Mouse (Mus musculus) spleen, embryonic (tissue): ENCODE measurements at regions not wholly inside any gene's neighbourhood (a gene's known extent, or its start where the extent isn't known, plus 50 kb on each side); places are given as distances from the start of the nearest gene placed in this dataset.

Experiments used
- CTCF ChIA-PET: fragments of 350-600 bp; sonication (Branson Sonifier 250); formaldehyde crosslinking; loops from one replicate; lab custom pipeline; 2022; lab: Charles Lee

DNA sequence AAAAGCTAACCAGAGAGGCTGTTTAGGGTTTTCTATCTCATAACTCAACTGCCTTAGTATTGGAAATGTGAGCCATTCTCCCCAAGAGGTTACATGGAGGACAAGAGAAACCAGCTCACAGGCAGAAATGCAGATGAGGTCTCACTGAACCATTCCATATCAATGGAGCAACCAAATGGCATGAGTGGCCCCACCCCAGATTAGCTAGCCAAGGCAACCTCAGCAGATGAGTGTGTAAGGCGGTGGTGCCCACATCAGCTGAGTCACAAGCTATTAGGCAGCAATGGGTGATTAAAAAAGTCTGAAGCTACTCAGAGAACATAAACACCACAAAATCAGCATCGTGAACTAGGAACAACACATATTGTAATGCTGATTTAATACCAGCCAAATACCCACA, 133.2 kb downstream of the Lpin1 start:
- CTCF ChIA-PET: no interaction called here

DNA sequence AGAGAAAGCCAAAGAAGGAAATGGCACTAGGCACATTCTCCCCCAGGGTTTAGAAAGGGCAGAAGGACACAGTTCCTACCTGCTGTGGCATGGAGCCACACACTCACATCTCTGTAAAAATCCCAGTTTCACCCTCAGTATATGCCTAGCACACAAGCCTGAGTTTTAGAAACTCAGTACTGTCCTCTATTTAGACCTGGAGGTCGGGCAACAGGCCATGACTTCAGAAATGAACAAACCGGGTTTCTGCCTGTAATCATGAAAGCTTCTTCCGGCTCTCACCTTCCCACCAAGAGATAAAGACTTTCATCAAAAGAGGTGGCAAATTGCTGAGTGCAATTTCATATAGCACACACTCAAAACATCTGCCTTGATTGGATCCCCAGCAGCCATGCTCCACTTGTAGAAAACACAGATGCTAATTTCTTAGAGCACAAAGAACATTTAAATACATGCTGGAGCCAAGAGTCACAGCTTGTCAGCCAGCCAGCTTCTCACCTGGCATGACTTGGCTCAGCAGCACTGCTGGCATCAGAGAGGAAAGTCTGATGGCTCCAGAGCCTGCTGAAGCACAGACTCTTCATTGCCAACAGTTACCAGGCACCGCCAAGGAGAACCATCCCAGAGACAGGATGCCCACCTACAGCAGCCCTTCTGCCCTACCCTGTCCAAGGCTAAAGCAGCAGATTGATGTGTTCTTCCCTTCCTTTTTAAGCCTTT, 136.2 kb downstream of the Lpin1 start:
- CTCF ChIA-PET: no interaction called here

DNA sequence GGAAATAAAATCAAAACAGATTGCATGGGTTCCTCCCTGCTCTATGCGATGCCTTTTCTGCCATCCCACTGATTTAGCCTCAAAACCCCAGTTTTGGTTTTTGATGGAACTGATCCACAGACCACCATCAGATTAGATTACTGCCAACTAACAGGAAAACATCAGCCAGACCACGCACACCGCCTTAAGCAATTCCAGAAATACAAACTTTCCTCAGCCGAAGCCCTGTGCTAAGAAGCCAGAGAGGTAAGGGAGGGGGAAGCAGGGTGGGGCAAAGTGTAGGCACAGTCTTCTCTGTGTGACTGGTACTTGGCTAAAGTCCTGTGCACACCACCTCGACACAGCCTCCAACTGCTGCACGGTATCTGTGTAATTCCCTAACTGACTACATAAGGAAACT, 153.3 kb downstream of the Lpin1 start:
- CTCF ChIA-PET: no interaction called here

DNA sequence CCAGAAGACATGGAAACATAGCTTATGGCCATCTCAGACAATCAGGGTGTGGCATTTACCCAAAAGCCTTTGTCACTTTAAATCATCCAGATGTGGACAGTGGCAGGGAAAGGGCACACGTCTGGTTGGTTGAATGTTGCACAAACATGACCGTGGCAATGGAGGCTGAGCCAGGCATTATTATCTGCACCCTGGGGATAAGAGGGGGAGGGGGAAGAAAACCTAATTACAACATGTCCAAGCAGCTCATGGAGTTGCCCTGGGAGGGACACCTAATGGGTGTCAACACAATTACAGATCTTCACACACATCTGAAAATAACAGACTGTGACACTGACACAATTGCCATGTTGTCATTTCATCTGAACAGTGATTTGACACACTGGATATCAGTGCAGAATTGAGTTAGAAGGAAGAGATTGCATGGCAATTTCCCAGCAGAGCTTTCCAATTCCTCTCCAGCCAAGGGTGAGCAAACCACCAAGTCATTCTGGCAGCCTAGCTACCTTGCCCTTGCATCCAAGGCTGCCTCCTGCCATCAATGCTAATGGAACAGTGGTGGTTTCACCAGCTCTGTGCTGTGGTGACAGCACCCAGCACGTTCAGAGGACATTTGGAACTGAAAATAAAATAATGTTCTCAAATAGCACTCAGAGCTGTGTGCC, 159.9 kb downstream of the Lpin1 start:
- CTCF ChIA-PET: no interaction called here

DNA sequence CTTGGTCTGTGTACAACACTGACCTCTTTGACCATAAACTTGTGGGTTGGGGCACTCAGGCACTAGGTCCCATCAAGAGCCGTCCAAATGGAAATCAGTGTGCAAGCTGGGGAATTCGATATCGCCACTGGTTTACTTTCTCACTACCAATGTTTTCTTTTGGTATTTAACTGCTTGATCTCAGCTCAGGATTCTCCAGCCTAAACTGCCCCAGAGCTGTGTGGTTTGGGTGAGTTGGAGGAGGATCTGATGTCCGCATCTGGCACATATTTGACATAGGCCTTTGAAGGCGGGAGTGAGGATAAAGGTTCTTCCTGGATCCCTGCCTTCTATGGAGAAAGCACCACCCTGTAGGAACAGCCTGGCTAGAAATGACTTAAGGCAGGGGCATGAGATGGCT, 172.0 kb downstream of the Lpin1 start:
- CTCF ChIA-PET: no interaction called here

DNA sequence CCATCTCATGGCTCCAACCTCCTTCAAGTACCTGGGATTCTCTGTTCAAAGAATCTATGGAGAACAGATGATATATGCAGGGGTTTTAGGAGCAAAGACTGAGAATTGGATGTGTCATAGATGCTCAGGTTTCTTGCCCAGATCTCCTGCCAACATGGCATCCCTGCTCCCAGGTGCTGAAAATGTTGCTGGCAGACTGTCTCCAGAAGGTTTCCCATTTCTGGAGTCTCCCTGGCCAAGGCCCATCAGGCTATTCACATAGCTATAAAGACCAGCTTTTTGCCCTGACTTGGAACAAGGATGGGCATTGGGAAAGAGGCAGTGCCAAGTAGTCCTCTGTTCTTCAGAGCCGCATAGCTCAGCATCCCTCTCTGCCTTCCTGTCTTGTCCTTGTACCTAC, 173.8 kb downstream of the Lpin1 start:
- CTCF ChIA-PET: no interaction called here

DNA sequence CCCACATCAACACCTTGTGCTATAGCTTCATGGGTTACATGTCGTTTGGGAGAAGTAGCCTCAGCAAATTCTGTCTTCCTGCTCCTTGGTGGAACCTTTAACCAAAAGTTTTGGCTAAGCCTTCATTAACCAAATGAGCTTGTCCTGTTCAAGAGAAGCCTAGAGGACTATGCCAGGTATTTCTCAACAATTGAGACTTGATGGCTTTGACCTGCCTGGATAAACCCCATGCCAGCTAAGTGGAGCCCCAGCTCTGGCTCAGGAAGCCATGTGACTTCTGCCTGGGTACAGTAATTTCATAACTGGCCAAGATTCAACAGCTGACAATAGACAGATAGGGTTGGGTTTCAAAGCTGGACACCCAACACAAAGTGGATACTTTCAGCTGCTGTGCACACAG, 174.5 kb downstream of the Lpin1 start:
- CTCF ChIA-PET: no interaction called here

DNA sequence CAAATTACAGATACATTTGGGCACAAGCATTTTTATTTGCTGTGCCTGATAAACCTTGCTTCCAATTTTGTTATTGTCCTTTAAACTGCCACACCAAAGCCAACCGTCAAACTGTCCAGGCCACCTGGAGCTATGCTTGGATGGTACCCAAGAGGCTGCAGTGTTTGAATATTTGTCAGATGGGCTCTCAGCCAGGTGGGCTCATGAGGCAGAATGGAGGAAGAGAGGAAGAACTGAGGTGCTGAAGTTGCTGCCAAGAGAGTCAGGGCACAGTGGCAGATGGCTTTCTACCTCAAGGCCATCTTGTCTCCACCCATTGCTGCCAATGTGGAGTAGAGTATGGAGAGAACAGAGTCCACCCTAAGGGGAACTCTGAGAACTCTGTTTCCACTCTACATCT, 176.0 kb downstream of the Lpin1 start:
- CTCF ChIA-PET: interaction anchor here (0.6 kb wide), 1 partner anchor 106 kb away, joined by 3 read pairs; no protein-coding TSS in a partner anchor

DNA sequence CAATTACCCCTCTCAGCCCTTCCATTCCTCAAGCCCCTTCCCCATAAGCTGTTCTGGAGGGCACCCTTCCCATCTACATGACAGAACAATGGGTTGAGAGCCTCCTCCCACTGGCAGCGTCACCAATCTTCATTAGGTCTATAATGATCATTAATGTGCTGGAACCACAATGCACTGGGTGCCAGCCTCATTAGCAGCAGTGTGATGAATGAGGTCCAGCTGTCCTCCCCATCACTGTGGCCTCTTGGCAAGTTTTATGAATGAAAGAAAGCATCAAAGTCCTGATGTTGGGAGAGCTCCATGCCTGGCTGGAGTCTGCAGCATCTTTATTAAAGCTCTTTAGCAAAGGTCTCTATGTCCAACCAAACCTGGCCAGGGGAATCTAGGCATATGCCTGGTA, 176.5 kb downstream of the Lpin1 start:
- CTCF ChIA-PET: interaction anchor here (0.5 to 0.6 kb wide), 2 partner anchors 106 to 742 kb away, joined by 3 read pairs; no protein-coding TSS in a partner anchor

DNA sequence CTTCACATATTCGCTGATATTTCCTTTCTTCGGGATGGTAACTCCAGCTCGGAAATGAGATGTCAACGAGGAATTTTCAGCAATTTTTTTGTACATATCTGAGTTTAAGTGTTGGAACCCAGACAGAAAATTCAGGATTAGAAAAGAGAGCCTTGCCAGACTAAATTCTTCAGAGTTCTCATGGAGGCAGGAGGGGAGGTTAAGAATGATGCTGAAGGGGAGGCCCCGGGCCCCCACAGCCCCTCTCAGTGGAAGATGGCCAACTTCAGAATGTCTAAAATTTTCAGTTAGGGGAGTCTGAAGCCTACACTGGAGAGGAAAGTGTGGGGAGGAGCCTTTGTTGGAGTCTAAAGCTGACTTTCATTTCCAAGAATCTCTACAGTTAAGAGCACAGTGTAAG, 184.8 kb downstream of the Lpin1 start:
- CTCF ChIA-PET: no interaction called here

DNA sequence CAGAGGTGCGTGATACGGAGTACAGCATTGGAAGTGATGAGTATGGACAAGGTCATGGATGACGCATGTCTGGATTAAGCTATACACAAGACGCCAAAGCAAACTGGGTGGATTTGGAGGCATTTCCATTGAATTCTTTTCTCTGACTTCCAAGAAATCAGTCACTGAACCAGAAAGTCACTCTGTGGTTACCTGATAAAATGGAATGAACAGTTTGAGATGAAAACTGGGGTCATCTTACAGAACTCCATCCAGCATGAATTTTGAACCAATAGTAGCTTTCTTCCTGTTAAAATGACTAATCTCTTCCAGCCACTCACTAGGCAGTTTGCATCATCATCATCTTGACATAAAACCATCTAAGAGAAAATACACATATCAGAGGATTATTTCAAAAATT, 186.2 kb downstream of the Lpin1 start:
- CTCF ChIA-PET: no interaction called here

DNA sequence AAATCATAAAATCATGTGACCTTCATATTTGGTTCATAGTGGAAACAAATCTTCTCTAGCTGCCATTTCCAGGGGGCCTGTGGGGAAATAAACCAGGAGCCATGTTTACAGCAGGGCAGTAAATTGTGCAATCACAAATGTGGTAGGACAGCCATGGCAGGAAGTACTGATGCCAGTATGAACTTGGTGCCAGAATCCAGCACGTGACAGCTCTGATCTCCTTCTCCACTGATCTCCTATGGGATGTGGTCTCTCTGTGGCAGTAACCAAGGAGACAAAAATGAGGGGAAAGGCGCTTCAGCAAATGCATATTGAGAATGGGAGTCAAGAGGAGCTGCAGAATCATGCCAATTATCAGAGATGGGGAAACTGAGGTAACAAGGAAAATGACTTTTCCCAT, 215.0 kb downstream of the Lpin1 start:
- CTCF ChIA-PET: interaction anchor here (0.6 kb wide), 1 partner anchor 69 kb away, joined by 3 read pairs; no protein-coding TSS in a partner anchor

DNA sequence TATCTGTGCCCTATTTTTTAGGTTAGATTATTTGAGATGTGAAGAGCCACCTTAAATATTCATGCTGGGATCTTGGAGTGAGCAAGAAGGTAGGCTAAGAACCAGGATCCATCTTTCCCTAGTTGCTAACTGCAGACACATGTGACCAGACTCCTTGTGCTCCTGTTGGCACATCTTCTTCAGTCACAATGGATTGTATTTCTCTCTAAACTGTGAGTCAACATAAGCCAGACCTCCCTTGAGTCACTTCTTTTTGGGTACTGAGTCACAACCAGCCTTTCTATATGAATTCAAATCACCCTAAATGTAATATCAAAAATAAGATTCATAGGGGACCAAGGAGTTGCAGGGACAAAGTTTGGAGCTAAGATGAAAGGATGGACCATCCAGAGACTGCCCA, 217.9 kb downstream of the Lpin1 start:
- CTCF ChIA-PET: no interaction called here

DNA sequence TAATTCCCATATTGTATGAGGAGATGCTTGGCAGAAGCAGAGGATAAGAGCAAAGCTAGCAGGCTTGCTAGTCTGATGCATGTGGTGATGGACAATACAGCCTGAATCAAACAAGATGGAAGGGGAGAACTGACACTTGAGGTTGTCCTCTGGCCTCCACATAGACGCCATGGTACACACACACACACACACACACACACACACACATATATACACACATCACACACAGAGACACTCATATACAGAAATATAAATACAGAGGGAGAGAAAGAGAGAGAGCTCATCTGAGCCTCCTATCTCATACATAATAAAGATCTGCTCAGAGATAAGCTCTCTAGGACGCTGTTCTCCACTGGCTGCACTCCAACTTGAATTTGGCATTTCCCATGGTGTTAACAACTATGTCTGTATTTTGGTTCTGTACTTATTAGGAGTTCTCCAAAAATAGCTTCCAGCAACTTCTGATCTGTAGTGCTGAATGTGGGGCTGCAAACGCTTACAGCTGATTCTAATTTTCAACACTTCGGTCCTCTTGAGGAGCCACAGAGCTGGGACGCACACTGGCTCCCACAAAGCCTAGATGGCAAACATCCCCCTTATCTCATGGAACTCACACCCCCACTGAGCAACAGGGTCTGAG, 219.0 kb downstream of the Lpin1 start:
- CTCF ChIA-PET: no interaction called here

DNA sequence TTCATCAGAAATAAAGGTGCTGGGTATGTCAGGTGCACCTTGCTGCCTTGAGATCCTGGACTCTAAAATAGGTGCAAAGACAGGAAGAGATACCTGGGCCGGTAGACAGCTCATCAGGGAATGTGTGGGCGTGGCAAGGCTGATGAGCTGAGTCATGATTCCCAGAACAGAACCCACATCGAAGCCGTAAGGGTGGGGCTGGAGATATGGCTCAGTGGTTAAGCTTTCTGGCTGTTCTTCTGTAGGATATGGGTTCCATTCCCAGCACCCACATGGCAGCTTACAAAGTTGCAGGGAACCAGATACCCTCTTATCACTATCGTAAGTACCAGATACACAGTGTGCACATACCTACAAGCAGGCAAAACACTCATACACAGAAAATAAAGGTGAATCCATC, 219.6 kb downstream of the Lpin1 start:
- CTCF ChIA-PET: no interaction called here

DNA sequence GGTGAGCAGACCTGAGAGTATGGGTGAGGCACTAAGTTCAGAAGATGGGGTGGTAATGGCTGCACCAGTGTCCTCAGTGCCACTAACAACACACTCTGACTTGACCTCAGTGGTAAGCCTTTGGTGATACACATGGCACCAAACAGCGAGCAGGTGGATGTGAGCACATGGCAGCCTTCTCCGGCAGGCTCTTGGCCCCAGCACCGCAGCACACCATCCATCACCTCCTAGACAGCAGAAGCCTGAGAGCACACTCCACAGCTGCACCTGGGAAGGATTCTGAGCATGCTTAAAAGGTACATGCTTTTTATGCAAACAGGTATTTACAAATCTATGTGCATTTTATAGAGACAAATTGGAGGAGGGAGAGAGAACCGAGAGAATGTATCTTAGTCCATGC, 223.7 kb downstream of the Lpin1 start:
- CTCF ChIA-PET: interaction anchor here (0.9 kb wide), 1 partner anchor 288 kb away, joined by 3 read pairs; no protein-coding TSS in a partner anchor

DNA sequence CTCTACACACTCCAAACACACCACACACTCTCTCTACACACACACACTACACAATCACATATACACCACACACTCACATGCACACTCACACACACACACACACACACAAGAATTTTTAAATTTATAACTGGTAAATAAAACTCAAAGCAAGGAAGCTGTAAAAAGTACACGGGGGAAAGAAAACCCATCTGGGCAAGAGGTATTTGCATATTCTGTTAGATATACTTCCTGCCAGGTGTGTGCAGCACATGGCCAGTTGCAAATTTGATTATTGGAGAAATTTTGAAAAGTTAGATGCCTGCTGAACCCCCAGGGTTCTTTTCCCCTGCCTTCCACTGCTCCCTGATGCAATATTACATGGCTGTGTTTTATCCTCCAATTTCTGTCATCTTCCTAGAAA, 226.4 kb downstream of the Lpin1 start:
- CTCF ChIA-PET: no interaction called here

DNA sequence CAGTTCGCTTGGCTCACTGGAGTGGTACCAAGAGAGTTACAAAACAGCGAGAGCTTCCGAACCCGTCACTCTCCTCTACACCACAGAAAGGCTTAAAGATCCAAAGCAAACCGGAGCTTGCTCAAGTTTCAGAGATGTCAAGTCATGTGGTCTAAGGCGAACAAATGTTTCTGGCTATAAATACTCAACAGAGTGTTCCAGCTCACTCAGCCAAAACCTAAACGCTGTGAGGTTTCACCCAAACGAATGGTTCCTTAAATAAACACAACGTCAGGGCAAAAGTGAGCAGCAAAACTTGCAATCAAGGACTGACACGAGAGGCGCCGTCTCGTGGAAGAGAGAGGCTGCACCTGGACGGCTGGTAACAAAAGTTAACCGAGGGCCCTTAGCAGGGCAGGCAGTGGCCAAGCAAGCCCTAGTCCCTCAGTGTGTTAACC, 227.2 kb downstream of the Lpin1 start:
- CTCF ChIA-PET: interaction anchor here (0.5 to 0.6 kb wide), 2 partner anchors 247 to 567 kb away, joined by 3 to 14 read pairs; no protein-coding TSS in a partner anchor

DNA sequence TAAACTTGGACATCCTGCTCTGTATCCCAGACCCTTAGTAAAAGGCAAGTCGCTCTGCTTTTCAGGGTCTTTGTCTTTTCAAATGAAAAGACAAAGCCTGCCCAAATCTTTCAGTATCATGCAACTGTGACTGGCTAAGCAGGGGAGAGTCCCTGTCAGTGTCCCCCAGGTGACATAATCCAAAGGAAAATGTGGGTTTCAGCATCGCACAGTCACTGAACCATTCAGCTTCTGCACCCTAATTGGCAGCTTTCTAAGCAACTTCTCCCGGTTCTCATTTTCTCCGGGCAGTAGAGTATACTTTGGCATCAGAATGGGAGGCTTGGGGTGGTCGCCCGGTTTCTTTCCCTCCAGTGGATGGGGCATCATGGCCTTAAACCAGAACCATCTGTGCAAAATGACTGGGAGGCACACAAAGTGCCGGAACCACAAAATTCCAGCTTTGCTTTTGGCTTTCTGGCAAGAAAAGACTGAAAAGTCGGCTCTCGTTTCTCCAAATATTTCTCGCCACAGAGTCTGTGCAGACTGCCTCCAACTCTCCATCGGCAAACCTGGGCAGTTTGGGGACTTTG, 228.3 kb downstream of the Lpin1 start:
- CTCF ChIA-PET: no interaction called here

DNA sequence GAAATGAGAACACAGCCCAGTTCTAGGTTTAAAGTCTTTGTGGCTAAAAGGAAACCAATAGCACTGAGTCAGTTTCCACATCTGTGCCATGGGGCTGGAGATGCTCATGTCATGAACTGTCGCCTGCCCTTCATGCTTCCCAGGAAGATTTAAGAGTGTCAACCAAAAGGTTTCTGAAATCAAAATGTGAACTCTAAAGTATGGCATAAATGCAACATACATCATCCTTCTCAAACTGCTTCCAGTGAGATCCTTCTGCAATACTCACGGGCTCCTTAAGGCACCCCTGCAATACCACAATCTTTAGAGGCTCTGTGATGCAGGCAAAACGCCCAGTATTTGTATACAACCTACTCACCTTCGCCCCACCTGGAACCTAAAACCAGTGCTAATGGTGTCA, 229.7 kb downstream of the Lpin1 start:
- CTCF ChIA-PET: interaction anchor here (0.5 kb wide), 2 partner anchors 8 to 267 kb away, joined by 3 to 10 read pairs; no protein-coding TSS in a partner anchor

DNA sequence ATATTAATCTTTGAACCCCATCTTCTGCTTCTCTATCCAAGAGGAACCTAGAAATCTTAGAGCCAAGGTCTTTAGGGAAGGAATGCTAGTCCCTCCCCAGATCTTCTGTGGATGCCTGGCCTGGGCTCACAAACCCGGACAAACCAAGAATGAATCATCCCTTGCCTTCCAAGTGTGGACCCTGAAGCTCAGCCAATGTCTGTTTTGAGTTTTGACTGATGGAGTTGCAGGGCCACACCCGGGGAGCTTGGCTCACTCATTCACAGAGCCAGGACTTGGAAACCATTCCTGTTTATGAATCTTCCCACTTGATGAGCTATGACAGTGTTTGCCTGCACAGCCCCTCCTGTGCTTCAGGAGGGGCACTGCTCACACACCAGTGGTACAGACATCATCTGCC, 230.4 kb downstream of the Lpin1 start:
- CTCF ChIA-PET: interaction anchor here (0.5 to 0.6 kb wide), 3 partner anchors 9 to 311 kb away, joined by 3 to 14 read pairs (median 10); no protein-coding TSS in a partner anchor

DNA sequence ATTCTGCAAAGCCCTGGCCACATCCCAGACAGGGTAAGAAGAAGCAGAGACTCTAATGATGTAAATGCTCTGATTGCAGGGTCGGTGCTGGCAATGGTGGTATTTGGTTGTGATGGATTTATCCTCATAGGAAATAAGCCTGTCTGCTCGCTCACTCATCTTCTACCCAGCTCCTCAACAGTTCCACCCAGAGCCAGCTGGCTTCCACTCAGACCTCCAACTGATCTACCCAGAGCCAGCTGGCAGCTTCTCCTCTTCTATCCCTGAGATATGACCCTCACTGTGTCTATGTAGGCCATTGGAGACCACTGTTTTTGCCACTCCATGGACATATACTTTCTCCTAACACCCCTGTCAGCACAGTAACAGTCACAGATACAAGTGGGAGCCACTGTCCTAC, 231.4 kb downstream of the Lpin1 start:
- CTCF ChIA-PET: no interaction called here
